Mouse (Mus musculus): ENCODE results near the gene Cdk19. TPM values are rescaled to one million over a fixed set of nuclear protein-coding genes. Genes with fewer than 3 reads are reported as not detected.

Cdk19 gene
- total and polyA plus RNA-seq, 3 experiments: 2.8 to 8.2 TPM; not detected in 1

DNA sequence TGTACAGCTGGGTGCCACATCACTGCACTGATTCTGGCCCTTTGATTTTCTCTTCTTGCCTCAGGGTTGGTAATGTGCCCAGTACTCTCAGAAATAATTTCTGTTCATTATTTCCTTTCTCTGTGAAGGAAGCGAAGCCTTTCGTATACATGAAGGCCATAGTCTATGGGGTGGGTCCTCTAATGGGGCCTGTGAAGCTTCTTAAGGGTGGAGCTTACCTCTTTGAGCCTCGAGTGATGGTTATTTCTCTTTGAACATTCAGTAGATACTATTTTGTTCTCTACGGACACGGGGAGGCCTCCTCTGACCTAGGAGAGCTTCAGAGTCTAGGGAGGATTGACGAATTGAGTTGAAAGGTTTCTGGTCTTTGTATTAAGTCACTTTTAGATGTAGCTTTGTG is 142.9 kb downstream of the Cdk19 start:
- no peak overlapping the region for H3K27ac ChIP-seq (ENCODE audit: control insufficient read depth, low read depth, low read length)
- H3K4me1 ChIP-seq (ENCODE audit: control insufficient read depth in 1 of 2, insufficient read depth in 2 of 2, low read length in 2 of 2): peaks cover 0 to 2% of the 10 kb centered on the region in 2 experiments; a peak in 2 of 4 replicates
- H3K27me3 ChIP-seq (ENCODE audit: control insufficient read depth in 1 of 2, insufficient read depth in 2 of 2, low read length in 2 of 2): no peaks in the 10 kb centered on the region
- H3K79me2 ChIP-seq (ENCODE audit: control insufficient read depth, insufficient read depth, low read length, poor library complexity): no peaks in the 10 kb centered on the region
- TF ChIP-seq POLR2AphosphoS2 (IDR thresholded peaks at IDR 0.05; ENCODE audit: low read length): no peak
- no peak for TF ChIP-seq RAD21 (IDR thresholded peaks at IDR 0.05; ENCODE audit: low read depth, low read length)
- no peak for TF ChIP-seq CHD1 (IDR thresholded peaks at IDR 0.05; ENCODE audit: low read depth, low read length)
- no peak for TF ChIP-seq MAFK (IDR thresholded peaks at IDR 0.05; ENCODE audit: borderline replicate concordance, low read depth, low read length)
- TF ChIP-seq TCF12 (IDR thresholded peaks at IDR 0.05; ENCODE audit: low read depth, low read length): no peak
- no peak for TF ChIP-seq GATA1 (IDR thresholded peaks at IDR 0.05; ENCODE audit: low read depth, low read length)
- TF ChIP-seq ZMIZ1 (IDR thresholded peaks at IDR 0.05; ENCODE audit: low read depth, low read length): no peak
- TF ChIP-seq USF2 (IDR thresholded peaks at IDR 0.05; ENCODE audit: borderline replicate concordance in 1 of 2, insufficient read depth in 1 of 2, low read depth in 1 of 2, low read length in 2 of 2): no peak
- no peak for TF ChIP-seq ELF1 (IDR thresholded peaks at IDR 0.05; ENCODE audit: low read depth, low read length)
- TF ChIP-seq RCOR1 (IDR thresholded peaks at IDR 0.05; ENCODE audit: low read depth, low read length): no peak
- TF ChIP-seq MYB (IDR thresholded peaks at IDR 0.05; ENCODE audit: low read depth, low read length): no peak
- no peak for TF ChIP-seq NELFE (IDR thresholded peaks at IDR 0.05; ENCODE audit: low read depth, low read length)
- no peak for TF ChIP-seq MYC (IDR thresholded peaks at IDR 0.05; ENCODE audit: low read depth, low read length)
- TF ChIP-seq TAL1 (IDR thresholded peaks at IDR 0.05; ENCODE audit: low read length): no peak
- no peak for TF ChIP-seq ETS1 (IDR thresholded peaks at IDR 0.05; ENCODE audit: low read depth, low read length)
- TF ChIP-seq UBTF (IDR thresholded peaks at IDR 0.05; ENCODE audit: borderline replicate concordance, insufficient read depth, low read depth, low read length): no peak
- TF ChIP-seq MAZ (IDR thresholded peaks at IDR 0.05; ENCODE audit: low read depth, low read length): no peak
- TF ChIP-seq MAX (IDR thresholded peaks at IDR 0.05; ENCODE audit: low read length): no peak
- no peak for TF ChIP-seq POLR2A (IDR thresholded peaks at IDR 0.05; ENCODE audit: control insufficient read depth in 1 of 2, insufficient read depth in 1 of 2, low read depth in 1 of 2, low read length in 2 of 2, poor library complexity in 1 of 2)
- no peak for DNase-seq (ENCODE audit: low read depth, low spot score)
- no peak overlapping the region for H3K4me3 ChIP-seq (ENCODE audit: control insufficient read depth in 1 of 2, insufficient read depth in 1 of 2, low read depth in 2 of 2, low read length in 2 of 2)
- H3K9ac ChIP-seq (ENCODE audit: control insufficient read depth, low read depth, low read length, poor library complexity, severe bottlenecking): no peak overlapping the region
- H3K36me3 ChIP-seq (ENCODE audit: control insufficient read depth in 1 of 2, insufficient read depth in 2 of 2, low read length in 2 of 2): peaks cover 0 to 5% of the 10 kb centered on the region in 2 experiments; a peak in 2 of 4 replicates
- H3K9me3 ChIP-seq (replicated peaks; ENCODE audit: insufficient read depth, low read length): no peaks in the 10 kb centered on the region

DNA sequence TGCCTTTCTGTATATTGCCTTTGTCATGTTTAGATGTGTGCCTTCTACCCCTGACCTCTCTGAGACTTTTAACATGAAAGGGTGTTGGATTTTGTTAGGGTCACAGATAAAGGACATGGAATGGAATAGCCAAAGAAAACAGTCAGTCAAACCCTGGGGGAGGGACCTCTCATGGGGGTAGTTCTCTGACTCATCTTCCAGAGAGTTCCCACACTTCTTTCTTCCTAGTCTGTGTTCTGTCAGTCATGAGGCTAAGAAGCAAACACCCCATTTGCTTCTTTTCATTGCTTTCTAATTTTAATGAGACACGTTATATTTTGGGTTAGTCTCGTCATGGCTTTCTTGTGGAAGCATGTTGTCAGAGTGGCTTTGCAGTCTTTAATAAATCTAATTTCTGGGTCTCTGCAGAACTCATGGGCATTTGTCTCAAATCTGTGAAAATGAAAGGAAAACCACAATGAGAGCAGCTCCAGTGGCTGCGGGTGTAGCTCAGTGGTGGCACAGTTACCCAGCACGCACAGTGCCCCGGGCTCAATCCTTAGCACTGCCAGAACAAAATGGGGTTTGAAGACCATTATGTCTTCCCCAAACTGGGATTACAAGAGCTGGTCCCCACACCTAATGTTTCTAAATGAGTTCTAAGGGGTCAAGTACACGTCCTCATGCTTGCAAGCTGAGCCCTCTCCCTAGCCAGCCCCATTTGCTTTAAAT is 149.9 kb downstream of the Cdk19 start:
- TF ChIP-seq TBP (IDR thresholded peaks at IDR 0.05; ENCODE audit: low read depth, low read length) (no peak), POLR2A (IDR thresholded peaks at IDR 0.05; ENCODE audit: control insufficient read depth in 1 of 2, insufficient read depth in 1 of 2, low read depth in 1 of 2, low read length in 2 of 2, poor library complexity in 1 of 2) (no peak), MYB (IDR thresholded peaks at IDR 0.05; ENCODE audit: low read depth, low read length) (no peak), MXI1 (IDR thresholded peaks at IDR 0.05; ENCODE audit: low read depth, low read length) (no peak)
- H3K4me3 ChIP-seq (ENCODE audit: control insufficient read depth in 1 of 2, insufficient read depth in 1 of 2, low read depth in 2 of 2, low read length in 2 of 2): no peak overlapping the region
- H3K9me3 ChIP-seq (replicated peaks; ENCODE audit: insufficient read depth, low read length): no peaks in the 10 kb centered on the region
- H3K36me3 ChIP-seq (ENCODE audit: control insufficient read depth in 1 of 2, insufficient read depth in 2 of 2, low read length in 2 of 2): peaks cover 0 to 3% of the 10 kb centered on the region in 2 experiments; a peak in 1 of 4 replicates
- no peak overlapping the region for H3K9ac ChIP-seq (ENCODE audit: control insufficient read depth, low read depth, low read length, poor library complexity, severe bottlenecking)
- H3K79me2 ChIP-seq (ENCODE audit: control insufficient read depth, insufficient read depth, low read length, poor library complexity): no peaks in the 10 kb centered on the region
- no peaks in the 10 kb centered on the region for H3K4me1 ChIP-seq (ENCODE audit: control insufficient read depth in 1 of 2, insufficient read depth in 2 of 2, low read length in 2 of 2)
- no peak for DNase-seq (ENCODE audit: low read depth, low spot score)
- no peak overlapping the region for H3K27ac ChIP-seq (ENCODE audit: control insufficient read depth, low read depth, low read length)
- no peaks in the 10 kb centered on the region; a peak in 1 of 4 replicates for H3K27me3 ChIP-seq (ENCODE audit: control insufficient read depth in 1 of 2, insufficient read depth in 2 of 2, low read length in 2 of 2)
